Mouse (Mus musculus) retina, embryonic 14.5 days (tissue): Measurements from ENCODE around the gene Spsb4.

Experiments used
- DNase-seq: peaks from one replicate; pipeline ENCODE4 v3.0.0-alpha.2; 2015; ENCODE audit warnings: low spot score

The Spsb4 gene

GRCm38 (mm10) chr9:97018677-97019147 lies at the start of gene Spsb4:
Spsb4 (minus strand) TSS chr9:97018843.
- DNase-seq: peak; percentile 96

GRCm38 (mm10) chr9:97067761-97068160 lies 49.1 kb upstream of the Spsb4 start:
- DNase-seq: no peak

GRCm38 (mm10) chr9:97065885-97066284 lies 47.2 kb upstream of the Spsb4 start:
- no peak for DNase-seq

GRCm38 (mm10) chr9:97065216-97065615 lies 46.6 kb upstream of the Spsb4 start:
- DNase-seq: no peak

- no peak for DNase-seq
These were observed 45.5 kb upstream of the Spsb4 start for GRCm38 (mm10) chr9:97064161-97064560.

- DNase-seq: no peak
These were observed 43.1 kb upstream of the Spsb4 start for GRCm38 (mm10) chr9:97061696-97062095.

GRCm38 (mm10) chr9:97056541-97057338 lies 38.1 kb upstream of the Spsb4 start:
- DNase-seq: no peak

GRCm38 (mm10) chr9:97055906-97056305 lies 37.3 kb upstream of the Spsb4 start:
- DNase-seq: peak; percentile 56

- DNase-seq: peak; percentile 74
These were observed 32.5 kb upstream of the Spsb4 start for GRCm38 (mm10) chr9:97051176-97051575.

GRCm38 (mm10) chr9:97046240-97046639 lies 27.6 kb upstream of the Spsb4 start:
- DNase-seq: no peak

GRCm38 (mm10) chr9:97041633-97042032 lies 23.0 kb upstream of the Spsb4 start:
- DNase-seq: no peak

GRCm38 (mm10) chr9:97038010-97038409 lies 19.4 kb upstream of the Spsb4 start:
- no peak for DNase-seq

- no peak for DNase-seq
These were observed 18.0 kb upstream of the Spsb4 start for GRCm38 (mm10) chr9:97036656-97037055.

- DNase-seq: no peak
These were observed 8.7 kb upstream of the Spsb4 start for GRCm38 (mm10) chr9:97027361-97027760.

- DNase-seq: no peak
These were observed 7.4 kb upstream of the Spsb4 start for GRCm38 (mm10) chr9:97026006-97026405.

- no peak for DNase-seq
These were observed 5.8 kb upstream of the Spsb4 start for GRCm38 (mm10) chr9:97024451-97024850.

- no peak for DNase-seq
These were observed 4.3 kb upstream of the Spsb4 start for GRCm38 (mm10) chr9:97022948-97023347.

GRCm38 (mm10) chr9:97022371-97022770 lies 3.7 kb upstream of the Spsb4 start:
- DNase-seq: no peak

- DNase-seq: no peak
These were observed 1.5 kb upstream of the Spsb4 start for GRCm38 (mm10) chr9:97020152-97020551.

- no peak for DNase-seq
These were observed 1.0 kb upstream of the Spsb4 start for GRCm38 (mm10) chr9:97019686-97020085.

GRCm38 (mm10) chr9:97019231-97019630 lies 588 bp upstream of the Spsb4 start:
- DNase-seq: no peak

- peak; percentile 86 for DNase-seq
These were observed 617 bp downstream of the Spsb4 start for GRCm38 (mm10) chr9:97017811-97018641.
